Mouse (Mus musculus) right cerebral cortex, postnatal 14 days (tissue): ENCODE measurements at regions not wholly inside any gene's neighbourhood (a gene's known extent, or its start where the extent isn't known, plus 50 kb on each side); places are given as distances from the start of the nearest gene placed in this dataset.

Experiments used
- DNase-seq: peaks from one replicate; pipeline ENCODE4 v3.0.0; 2022

DNA sequence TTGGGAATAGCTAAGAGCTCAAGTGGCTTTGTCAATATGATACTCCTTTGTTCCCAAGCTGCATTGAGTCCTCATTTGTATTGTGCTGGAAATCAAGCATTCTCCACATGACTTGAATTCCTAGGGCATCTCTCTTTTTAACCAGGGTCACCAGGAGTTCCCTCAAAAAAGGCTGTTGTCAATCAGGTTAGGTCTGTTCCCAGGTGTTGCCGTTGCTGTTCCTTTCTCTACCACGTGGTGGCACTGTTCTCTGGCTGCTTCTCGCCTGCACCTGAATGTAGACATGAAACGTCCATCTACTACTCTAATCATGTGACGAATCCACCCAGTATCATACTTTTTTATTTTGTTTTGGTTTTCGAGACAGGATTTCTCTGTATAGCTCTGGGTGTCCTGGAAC lies 118.3 kb downstream of the S1pr1 start:
- peak; percentile 40 for DNase-seq

DNA sequence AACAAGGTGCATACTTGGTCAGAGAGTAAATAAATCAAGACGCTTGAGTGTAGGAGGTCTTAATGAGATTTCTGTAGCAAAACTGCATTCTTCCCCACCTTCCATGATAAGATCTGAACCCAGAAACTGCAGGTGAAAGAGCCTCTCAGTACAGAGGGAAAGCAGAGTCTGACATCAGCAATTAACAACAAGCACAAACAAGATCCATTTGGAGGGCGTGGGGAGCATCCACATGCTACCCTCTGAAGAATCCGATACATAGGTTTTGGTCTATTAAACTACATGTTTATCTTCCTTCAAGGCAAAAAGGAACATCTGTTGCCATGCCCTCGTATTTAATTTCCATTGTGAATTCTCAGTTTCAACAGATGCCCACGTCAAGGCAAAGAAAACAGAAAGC lies 124.2 kb downstream of the S1pr1 start:
- DNase-seq: no peak

DNA sequence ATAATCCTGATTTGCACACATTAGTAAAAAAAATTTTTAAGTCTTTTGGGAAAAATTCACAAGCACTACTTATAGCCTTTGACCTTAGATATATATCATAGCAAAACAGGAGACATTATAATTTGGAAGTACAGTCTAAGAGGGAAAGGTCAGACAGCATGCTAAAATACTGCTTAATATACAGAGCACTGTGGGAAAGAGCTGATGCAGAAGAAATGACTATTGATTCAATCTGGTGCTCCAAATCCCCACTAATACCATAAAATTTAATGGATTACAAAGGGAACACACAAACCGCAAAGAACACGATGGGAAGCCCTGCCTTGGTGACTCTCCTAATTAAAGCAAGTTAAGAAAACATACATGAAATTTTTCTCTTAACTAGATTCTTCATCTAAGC lies 126.3 kb downstream of the S1pr1 start:
- no peak for DNase-seq

DNA sequence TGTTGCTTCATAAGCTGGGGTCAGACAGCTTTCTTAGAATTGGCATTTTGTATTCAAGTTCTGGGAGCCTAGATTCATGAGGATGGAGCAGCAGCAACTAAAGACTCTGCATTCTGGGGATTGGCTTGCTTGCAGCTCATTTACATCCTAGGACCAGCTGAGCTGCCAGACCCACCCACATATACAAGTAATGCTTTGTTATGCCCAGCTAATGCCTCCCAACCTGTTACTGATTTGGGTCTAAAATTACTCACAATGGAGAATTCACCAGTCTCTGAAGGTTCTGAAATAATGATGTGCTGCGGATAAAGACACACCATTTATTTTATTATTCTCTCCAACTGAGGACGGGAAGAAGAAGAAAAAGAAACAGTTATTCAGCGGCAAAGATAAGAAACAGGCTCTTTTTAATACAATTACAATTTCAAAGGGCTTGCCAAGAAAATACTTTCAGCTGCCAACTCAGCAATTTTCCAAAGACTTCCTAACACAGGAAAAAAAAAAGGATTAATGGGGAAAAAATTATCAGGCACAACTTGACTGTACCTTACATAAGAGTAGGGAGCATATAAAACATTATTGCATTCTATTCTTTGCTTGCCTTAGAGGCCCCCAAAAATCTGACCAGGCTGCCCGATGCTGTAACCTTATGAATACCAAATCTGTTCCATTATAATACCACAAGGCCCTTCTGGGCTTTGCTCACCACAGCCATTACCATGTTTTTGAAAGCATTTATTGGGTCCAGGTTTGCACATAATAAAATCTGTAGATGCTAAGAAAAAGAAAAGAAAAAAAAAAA lies 134.5 kb downstream of the S1pr1 start:
- DNase-seq: no peak

DNA sequence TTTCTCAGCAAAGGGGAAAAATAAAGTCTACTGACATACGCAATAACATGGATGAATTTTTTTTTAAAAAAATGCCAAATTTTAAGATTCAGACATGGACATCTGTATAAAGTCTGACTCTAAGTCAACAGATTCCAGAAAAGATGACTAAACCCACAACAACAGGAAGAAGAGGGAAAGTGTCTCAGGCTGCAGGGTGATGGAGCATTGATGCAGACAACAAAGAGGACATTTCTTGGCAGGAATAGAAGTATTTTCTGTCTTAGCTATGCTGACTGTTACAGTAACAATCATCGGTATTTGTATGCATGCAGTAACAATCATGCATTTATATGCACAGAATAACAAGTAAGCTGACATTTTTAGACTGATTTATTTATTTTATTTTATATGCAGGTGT lies 139.5 kb downstream of the S1pr1 start:
- no peak for DNase-seq

DNA sequence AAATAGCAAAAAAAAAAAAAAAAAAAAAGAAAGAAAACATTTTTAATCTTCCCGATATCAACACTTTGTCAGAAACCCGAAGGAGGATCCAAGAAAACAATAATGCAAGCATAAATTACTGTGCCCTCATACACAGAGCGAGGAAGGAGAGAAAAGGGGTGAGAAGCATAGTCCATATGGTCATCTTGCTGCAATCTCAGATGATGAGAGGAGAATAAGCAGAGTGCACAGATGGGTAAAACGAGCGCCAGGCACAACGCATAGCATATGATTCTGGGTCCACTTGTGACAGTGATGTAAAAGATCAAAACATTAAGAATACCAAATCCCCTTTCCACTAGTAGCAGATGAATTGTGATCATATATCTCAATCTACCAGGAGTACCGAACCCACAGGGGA lies 152.1 kb downstream of the S1pr1 start:
- DNase-seq: no peak

DNA sequence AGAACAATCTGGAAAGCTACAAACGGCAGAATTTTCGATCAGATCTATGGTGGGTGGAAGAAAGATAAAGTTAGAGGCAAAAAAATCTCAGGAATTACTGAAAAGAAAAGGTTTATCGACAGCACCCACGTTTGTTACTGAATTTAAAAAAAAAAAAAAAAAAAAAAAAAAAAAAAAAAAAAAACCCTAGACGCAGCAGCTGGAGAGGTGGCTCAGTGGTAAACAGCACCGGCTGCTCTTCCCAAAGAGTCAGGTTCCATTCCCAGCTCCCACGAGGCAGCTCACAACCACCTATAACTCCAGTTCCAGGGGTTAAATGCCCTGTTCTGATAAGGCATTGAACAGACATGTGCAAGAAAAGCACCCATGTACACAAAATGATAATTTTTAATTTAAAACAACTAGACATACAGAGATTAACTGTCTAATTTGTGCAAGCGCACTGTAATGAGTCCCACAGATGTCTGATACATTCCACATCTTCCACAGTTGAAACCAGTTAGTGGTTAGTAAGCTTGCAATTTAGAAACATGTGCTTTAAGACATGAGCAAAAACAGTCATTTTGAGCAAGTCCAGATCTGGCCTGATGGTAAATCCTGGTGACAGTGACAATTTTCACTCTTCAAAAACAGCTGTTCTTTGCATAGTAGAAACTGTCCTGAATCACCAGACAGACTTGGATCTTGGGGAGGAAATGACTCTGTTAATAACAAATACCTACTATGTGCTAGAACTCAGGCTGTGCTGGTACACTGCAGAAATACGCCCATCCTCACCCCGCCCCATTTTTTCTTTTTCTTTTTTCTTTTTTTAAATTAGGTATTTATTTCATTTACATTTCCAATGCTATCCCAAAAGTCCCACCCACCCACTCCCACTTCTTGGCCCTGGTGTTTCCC lies 159.8 kb downstream of the S1pr1 start:
- DNase-seq: no peak

DNA sequence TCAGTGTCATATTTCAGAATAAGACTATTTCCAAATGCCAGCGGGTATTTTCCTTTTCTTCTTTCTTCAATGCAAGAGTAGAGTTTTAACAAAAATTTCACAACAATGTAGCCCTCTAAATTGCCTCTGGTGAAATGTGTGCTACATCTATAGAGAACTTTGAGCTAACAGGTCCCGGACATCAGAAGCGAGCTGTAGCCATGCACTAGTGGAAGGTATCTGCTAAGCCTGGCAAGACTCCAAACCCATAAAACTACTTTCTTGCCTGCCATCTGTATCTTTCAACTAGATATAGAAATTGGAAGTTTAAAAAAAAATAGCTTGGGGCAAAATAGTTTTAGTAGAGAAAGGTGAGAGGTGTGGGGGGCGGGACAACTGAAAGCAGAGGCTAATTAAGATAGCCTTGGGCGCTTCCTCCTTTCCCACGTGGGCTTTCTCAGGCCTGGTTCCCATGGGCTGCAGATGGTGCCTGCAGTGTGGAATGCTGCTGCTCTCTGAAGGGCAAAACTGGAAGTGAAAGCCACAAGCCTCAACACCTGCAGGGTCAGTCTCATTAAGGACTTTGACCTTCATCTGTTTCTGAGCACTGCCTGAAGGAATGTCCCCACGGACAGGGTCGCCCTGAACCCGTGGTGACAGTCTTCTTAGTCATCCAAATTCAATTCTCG lies 160.9 kb downstream of the S1pr1 start:
- peak; percentile 15 for DNase-seq

DNA sequence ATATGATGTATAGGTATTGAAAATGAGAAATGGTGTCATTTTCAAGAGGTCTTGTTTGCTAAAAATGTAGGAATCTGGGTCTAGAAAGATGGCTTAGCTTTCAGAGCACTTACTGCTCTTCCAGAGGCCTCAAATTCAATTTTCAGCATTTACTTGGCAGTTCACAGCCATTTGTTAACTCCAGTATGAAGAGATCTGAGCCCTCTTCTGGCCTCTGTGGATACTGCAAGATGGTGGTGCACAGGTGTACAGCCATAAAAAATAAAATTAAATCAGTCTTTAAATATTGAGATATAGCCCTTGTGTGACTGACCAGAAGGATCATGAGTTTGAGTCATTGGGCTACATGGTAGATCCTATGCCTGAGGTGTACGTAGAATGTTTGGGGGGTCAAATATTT lies 173.1 kb downstream of the S1pr1 start:
- peak; percentile 16 for DNase-seq

DNA sequence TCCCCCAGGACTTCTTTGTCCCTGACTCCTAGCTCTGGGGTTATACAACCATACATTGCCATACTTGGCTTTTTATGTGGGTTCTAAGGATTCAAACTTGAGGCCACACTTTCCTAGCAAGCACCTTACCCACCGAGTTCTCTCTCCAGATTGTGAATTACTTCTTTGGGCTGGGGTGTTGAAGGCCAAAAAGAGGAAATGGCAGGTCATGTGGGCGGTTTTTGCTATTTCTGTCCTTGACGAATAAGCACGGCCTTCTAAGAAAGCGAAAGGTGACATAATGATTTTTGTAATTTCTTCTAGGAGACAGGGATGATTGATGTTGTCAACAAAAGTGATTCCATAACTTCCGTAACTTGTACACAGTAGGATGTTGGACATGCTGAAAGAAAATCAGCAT lies 176.5 kb downstream of the S1pr1 start:
- no peak for DNase-seq

DNA sequence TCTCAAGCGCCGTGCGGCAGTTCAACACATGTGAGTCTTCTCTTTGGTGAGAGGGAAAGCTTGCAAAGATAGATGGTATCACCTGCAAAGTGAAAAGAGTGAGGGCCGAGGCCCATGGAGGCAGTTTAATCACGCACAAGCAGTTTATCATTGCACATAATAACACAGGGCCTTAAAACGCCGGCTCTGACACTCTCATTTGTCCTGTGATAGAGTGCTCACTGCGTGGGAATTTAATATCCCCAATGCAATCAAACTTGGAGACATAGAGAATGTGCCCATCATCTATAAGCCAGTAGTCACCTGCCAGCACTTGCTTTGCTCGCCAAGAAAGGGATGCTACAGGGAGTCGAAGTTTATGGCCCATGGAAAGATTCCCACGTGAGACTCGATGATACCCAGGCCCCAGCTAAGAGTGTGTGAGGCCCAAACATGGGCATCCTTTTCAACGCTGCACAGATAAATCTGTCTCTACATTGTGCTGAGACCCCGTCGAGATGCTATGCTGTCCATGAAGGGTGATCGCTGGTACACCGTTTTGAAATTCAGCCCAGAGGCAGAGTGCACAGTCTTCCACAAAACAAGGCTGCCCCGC lies 182.6 kb downstream of the S1pr1 start:
- no peak for DNase-seq

DNA sequence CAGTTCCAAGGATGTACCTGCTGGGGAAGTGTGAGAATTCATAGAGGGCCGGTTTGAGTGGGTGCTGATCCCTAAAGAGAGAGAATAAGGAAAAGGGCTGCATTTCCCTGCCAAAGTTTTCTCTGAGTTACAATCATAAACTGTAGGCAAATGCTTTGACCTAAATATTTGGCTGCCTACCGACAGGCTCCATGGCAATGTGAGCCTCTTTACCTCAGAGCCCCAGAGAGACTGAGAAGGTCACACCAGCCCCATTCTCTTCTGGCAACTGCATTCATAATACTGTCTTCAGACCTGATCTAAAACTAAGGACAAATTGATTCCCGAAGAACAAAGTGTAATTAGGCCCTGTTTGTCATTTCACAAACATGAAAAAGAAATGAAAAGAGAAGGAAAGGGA lies 184.4 kb downstream of the S1pr1 start:
- no peak for DNase-seq

DNA sequence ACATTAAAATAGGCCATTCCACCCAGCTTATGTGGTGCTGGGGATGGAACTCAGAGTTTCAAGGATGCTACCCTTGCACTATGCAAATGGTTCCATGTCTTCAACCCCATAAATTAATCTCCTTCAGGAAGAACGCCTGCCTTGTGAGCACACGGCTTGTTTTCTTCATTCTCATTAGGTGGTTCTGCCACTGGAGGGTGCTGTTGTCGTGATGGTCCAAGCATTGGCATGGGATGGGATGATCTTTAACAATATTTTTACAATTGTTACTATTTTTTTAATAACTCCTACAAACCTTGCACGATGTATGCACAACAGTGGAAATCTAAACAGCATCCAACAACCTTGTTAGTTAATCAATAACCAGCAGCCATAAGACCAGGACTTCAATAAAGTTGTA lies 185.0 kb downstream of the S1pr1 start:
- peak; percentile 18 for DNase-seq

DNA sequence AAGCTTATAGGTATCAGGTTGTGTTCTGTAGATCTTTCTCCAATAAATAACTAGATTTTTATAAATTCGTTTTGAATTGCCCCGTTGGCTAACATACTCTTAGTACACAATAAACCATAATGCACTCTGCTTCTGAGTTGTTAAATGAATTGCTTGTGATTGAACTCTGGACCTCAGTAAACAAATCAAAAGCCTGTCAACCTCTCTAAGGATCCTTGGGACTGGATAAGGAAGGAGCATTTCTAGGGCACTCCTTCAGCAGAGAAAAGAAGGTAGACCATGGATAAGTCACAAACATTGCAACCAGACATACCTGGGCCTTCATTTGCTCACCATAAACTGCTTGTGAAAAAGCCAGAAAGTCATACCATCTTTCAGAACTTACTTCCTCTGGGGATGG lies 191.4 kb downstream of the S1pr1 start:
- DNase-seq: no peak

DNA sequence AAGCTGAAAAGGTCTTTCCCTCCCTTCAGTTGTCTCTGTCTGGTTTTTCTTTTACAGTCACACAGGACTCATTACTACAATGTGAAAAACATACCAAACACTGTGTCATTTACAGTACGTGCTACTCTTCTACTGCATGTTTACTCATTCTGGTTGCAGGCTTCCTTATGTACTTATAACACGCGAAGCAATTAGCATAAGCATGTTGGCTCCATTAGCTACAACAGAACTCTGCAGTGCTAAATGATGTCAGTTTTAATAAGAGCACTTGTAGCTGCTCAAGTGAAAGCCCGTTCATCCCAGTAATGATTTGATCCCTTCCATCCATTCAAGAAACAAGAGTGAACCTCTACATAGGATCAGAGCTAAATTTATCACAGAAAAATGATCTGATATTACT lies 199.2 kb downstream of the S1pr1 start:
- DNase-seq: no peak

DNA sequence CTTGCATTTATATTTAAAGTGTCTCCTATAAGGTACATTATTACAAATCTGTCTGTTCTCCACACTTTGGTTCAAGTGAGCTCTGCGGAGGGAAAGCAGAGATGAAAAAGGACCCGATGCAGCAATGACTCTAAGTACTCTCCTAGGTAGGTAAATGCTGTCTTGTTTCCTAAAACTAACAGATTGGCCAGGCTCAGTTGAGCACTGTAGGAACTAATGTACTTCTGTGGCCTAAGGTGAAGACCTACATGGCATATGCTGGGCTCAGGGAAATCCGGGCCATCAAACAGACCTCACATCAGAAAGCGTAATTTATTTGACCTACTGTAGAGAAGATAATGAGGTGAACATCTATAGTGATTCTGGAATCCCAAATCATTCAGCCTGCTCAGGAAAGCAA lies 205.2 kb downstream of the S1pr1 start:
- DNase-seq: no peak

DNA sequence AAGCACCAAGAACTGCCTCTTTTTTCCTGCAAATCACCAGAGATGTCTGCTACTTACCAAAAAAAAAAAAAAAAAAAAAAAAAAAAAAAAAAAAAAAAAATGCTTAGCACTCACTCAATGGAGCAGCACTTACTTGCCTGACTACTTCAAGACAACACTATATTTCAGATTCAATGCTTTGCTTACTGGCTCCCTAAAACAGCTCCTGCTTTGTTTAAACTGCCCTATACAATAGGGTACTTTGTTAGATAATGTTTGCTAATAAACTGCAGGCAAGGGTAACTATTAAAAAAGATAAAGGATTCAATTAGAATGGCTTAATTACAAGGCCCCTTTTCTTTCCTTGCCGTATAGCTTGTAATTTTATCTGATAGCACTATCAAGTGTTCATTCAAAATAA lies 217.5 kb downstream of the S1pr1 start:
- no peak for DNase-seq

DNA sequence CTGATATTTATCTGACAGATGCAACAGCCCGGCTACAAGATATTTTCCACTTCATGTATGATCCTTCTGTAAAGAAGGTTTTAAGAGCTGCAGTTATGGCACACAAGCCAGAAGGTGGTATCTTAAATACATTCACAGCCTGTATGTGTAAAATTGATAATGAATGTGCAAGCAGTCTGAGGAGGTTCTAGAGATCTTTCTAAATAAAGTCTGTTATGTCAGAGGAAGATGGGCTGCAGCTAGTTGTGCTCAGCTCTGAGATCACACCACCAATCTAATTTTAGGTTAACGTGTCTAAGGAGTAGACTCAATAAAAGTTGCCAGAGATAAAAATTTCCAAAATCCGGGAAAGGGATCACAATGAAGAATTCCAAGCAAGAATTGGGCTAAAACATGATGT lies 218.8 kb downstream of the S1pr1 start:
- no peak for DNase-seq

DNA sequence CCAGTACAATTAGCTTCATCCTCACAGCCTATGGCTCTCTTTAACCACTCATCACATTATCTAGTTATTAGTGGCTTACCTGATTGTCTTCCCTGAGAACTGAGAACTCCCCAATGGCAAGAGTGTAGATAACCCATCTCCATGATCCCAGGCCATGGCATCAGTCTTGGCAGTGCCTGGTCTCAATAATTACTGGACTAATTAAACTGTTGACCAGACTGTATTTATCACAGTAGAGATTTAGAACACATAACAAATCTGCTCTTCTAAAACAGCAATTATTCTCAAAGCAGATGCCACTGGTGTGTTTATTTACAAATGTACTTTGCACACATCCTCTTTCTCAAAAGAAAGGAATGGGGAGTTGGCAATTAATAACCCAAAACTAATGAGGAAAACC lies 219.2 kb downstream of the S1pr1 start:
- DNase-seq: no peak

DNA sequence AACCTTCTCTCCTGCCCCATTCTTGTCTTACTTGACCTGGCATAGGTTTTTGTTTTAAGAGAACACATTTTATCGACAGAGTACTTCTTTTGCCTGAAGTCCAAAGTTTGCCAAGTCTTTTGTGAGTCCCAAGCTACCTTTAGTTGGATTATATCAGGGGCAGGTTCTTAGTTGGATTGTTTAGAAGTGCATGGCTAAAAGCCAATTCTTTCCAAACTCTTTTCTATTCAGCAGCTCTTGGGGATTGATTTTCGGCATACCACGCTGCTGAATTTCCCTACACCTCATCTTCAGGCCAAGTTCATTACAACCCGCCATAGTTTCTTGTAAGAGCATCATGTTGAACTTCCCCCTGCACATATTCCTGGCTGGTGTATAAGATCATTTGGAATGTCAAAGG lies 245.9 kb downstream of the S1pr1 start:
- DNase-seq: no peak

DNA sequence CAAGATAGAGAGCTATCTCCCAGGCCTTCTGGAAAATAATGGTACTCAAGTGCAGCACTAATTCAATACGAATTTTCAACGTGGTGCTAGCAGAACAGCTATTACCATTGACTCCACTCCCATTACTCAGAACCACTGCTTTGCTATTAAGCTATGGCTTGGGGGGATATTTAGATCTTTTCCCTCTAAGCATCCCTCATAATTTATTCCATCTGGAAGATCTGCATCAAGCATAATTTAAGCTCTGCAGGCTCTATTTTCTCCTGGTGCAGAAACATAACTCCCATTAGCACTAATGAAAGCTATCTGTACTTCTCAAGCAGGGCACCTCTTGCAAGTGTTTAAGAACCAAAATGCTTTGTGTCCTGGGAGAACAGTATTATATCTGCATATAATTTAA lies 247.0 kb downstream of the S1pr1 start:
- no peak for DNase-seq

DNA sequence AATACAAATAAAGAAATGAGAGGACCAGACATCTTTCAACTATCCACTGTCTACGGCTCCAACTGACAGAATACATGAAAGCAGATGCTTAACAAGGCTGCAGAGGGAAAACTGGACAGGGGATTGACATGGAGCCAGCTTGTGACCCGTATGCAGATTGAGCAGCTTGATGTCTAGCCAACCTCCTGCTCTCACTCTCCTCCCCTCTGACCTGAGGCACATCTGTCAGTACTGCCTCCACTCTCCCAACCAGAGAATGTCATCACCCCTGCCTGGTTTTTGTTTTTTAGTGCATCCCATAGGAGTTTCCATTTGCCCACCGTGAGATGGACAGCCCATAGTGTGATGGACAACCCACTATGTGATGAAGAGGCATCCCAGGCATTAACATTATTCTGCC lies 252.2 kb downstream of the S1pr1 start:
- no peak for DNase-seq
